Mouse (Mus musculus): Measurements from ENCODE around the gene Wnt2. TPM values are rescaled to one million over a fixed set of nuclear protein-coding genes. Genes with fewer than 3 reads are reported as not detected.

Gene Wnt2
- total RNA-seq (2021) = 1 to 10 TPM; 6.1 to 7.3 TPM
- long read RNA-seq, experiment 1, partial matches to known transcripts = 0 of 7 reads
- long read RNA-seq, experiment 1, other reads (novel, unspliced or antisense) = 3 of 7 reads
- long read RNA-seq, experiment 2, partial matches to known transcripts = 1 of 3 reads
- long read RNA-seq, experiment 2, other reads (novel, unspliced or antisense) = 2 of 3 reads

GRCm38 (mm10) chr6:18029746-18030656, at the start of gene Wnt2:
TSS of gene Wnt2 (minus strand) at chr6:18030585.
- Histone ChIP-seq H3K27ac (0 out of 2 replicates have a peak within 1 kb of the TSS, but pooled peaks have one; percentile 23), H3K4me3 (peak within 1 kb of the TSS; percentile 57)
- no peak for DNase-seq (ENCODE audit: low spot score in 2 of 2)
- TF ChIP-seq CTCF (conservative IDR thresholded peaks at IDR 0.05) = no peak

GRCm38 (mm10) chr6:18078615-18079014, 48.2 kb upstream of the Wnt2 start:
- TF ChIP-seq CTCF (conservative IDR thresholded peaks at IDR 0.05) = peak; percentile 92
- Histone ChIP-seq H3K27ac (no peak overlapping the region), H3K4me3 (no peak overlapping the region)
- peak in 1 of 2 experiments; percentile 23 for DNase-seq (ENCODE audit: low spot score in 2 of 2)

- no peak for DNase-seq (ENCODE audit: low spot score in 2 of 2)
- Histone ChIP-seq H3K4me3 (no peak overlapping the region), H3K27ac (no peak overlapping the region)
- no peak for TF ChIP-seq CTCF (conservative IDR thresholded peaks at IDR 0.05)
Observed at GRCm38 (mm10) chr6:18076986-18077385, 46.6 kb upstream of the Wnt2 start.

- no peak for TF ChIP-seq CTCF (conservative IDR thresholded peaks at IDR 0.05)
Observed at GRCm38 (mm10) chr6:18076577-18076976, 46.2 kb upstream of the Wnt2 start.

GRCm38 (mm10) chr6:18057899-18058298, 27.5 kb upstream of the Wnt2 start:
- Histone ChIP-seq H3K4me3 (no peak overlapping the region), H3K27ac (no peak overlapping the region)
- DNase-seq (ENCODE audit: low spot score in 2 of 2) = no peak
- TF ChIP-seq CTCF (conservative IDR thresholded peaks at IDR 0.05) = no peak

More at GRCm38 (mm10) chr6:18076577-18076976, 46.2 kb upstream of the Wnt2 start:
- no peak overlapping the region for H3K4me3 ChIP-seq
- DNase-seq (ENCODE audit: low spot score in 2 of 2) = no peak
- H3K27ac ChIP-seq = no peak overlapping the region

- peak in 1 of 2 experiments; percentile 26 for DNase-seq (ENCODE audit: low spot score in 2 of 2)
- no peak overlapping the region for H3K27ac ChIP-seq
- TF ChIP-seq CTCF (conservative IDR thresholded peaks at IDR 0.05) = no peak
- H3K4me3 ChIP-seq = no peak overlapping the region
Observed at GRCm38 (mm10) chr6:18051702-18052101, 21.3 kb upstream of the Wnt2 start.

- no peak for DNase-seq (ENCODE audit: low spot score in 2 of 2)
- Histone ChIP-seq H3K27ac (no peak overlapping the region), H3K4me3 (no peak overlapping the region)
- TF ChIP-seq CTCF (conservative IDR thresholded peaks at IDR 0.05) = peak; percentile 33
Observed at GRCm38 (mm10) chr6:18044299-18044698, 13.9 kb upstream of the Wnt2 start.

- no peak overlapping the region for H3K4me3 ChIP-seq
- H3K27ac ChIP-seq = no peak overlapping the region
- no peak for DNase-seq (ENCODE audit: low spot score in 2 of 2)
- no peak for TF ChIP-seq CTCF (conservative IDR thresholded peaks at IDR 0.05)
Observed at GRCm38 (mm10) chr6:18043172-18043571, 12.8 kb upstream of the Wnt2 start.

- no peak overlapping the region; the same call in 1 of the 2 replicates for H3K4me3 ChIP-seq
- TF ChIP-seq CTCF (conservative IDR thresholded peaks at IDR 0.05) = no peak
- DNase-seq (ENCODE audit: low spot score in 2 of 2) = no peak
- no peak overlapping the region for H3K27ac ChIP-seq
Observed at GRCm38 (mm10) chr6:18032271-18032670, 1.9 kb upstream of the Wnt2 start.

- no peak for TF ChIP-seq CTCF (conservative IDR thresholded peaks at IDR 0.05)
- DNase-seq (ENCODE audit: low spot score in 2 of 2) = no peak
- Histone ChIP-seq H3K4me3 (peak overlapping the region; percentile 49), H3K27ac (no peak overlapping the region)
Observed at GRCm38 (mm10) chr6:18031509-18032010, 1.2 kb upstream of the Wnt2 start.

- Histone ChIP-seq H3K27ac (no peak overlapping the region), H3K4me3 (peak overlapping the region; percentile 57)
- DNase-seq (ENCODE audit: low spot score in 2 of 2) = no peak
- TF ChIP-seq CTCF (conservative IDR thresholded peaks at IDR 0.05) = no peak
Observed at GRCm38 (mm10) chr6:18030868-18031508, 603 bp upstream of the Wnt2 start.

- no peak for DNase-seq (ENCODE audit: low spot score in 2 of 2)
- TF ChIP-seq CTCF (conservative IDR thresholded peaks at IDR 0.05) = no peak
- Histone ChIP-seq H3K4me3 (no peak overlapping the region), H3K27ac (no peak overlapping the region)
Observed at GRCm38 (mm10) chr6:18024133-18024794, 6.1 kb downstream of the Wnt2 start.

Measured in layer of hippocampus, adult 2 months (tissue).